Mouse (Mus musculus) T-helper 17 cell (primary cell): Measurements from ENCODE around the gene Smarcd3.

ENCODE experiments used
- in situ Hi-C, 2 experiments: fragments of 300-600 bp; cut with MboI, MseI; formaldehyde crosslinking; loops; 1 replicate in 1 of 2; 2 replicates in 1 of 2; pipeline ENCODE4 v1.15.1; 2025; ENCODE audit warnings: high pct_unique_total_duplicates in 2 of 2

Smarcd3 gene

GRCm38 (mm10) chr5:24620626-24621025, 3.6 kb downstream of the Smarcd3 start:
- in situ Hi-C loops = no loop called here

- in situ Hi-C loops = no loop called here
Observed at GRCm38 (mm10) chr5:24620116-24620515, 4.1 kb downstream of the Smarcd3 start.

- in situ Hi-C loops = no loop called here
Observed at GRCm38 (mm10) chr5:24618921-24619320, 5.3 kb downstream of the Smarcd3 start.

- in situ Hi-C loops = no loop called here
Observed at GRCm38 (mm10) chr5:24615097-24615496, 9.1 kb downstream of the Smarcd3 start.

- in situ Hi-C loops = no loop called here
Observed at GRCm38 (mm10) chr5:24612302-24612649, 11.9 kb downstream of the Smarcd3 start.

- in situ Hi-C loops = no loop called here
Observed at GRCm38 (mm10) chr5:24611366-24612301, 12.6 kb downstream of the Smarcd3 start.

GRCm38 (mm10) chr5:24609388-24609787, 14.8 kb downstream of the Smarcd3 start:
- in situ Hi-C loops = no loop called here

- in situ Hi-C loops = no loop called here
Observed at GRCm38 (mm10) chr5:24605980-24606665, 18.1 kb downstream of the Smarcd3 start.

GRCm38 (mm10) chr5:24605321-24605979, 18.8 kb downstream of the Smarcd3 start:
- in situ Hi-C loops = no loop called here

GRCm38 (mm10) chr5:24604656-24605100, 19.5 kb downstream of the Smarcd3 start:
- in situ Hi-C loops = no loop called here

- in situ Hi-C loops = no loop called here
Observed at GRCm38 (mm10) chr5:24604080-24604655, 20.0 kb downstream of the Smarcd3 start.

- in situ Hi-C loops = no loop called here
Observed at GRCm38 (mm10) chr5:24603431-24604010, 20.7 kb downstream of the Smarcd3 start.

- in situ Hi-C loops = no loop called here
Observed at GRCm38 (mm10) chr5:24602751-24603343, 21.4 kb downstream of the Smarcd3 start.

GRCm38 (mm10) chr5:24601911-24602750, 22.1 kb downstream of the Smarcd3 start:
- in situ Hi-C loops = no loop called here

- in situ Hi-C loops = no loop called here
Observed at GRCm38 (mm10) chr5:24601071-24601835, 23.0 kb downstream of the Smarcd3 start.

- in situ Hi-C loops = no loop called here
Observed at GRCm38 (mm10) chr5:24600236-24600635, 24.0 kb downstream of the Smarcd3 start.

- in situ Hi-C loops = loop anchor here in 1 of 2 experiments (25.0 kb wide), 1 partner anchor 1187 kb away; no protein-coding TSS in a partner anchor
Observed at GRCm38 (mm10) chr5:24599137-24599536, 25.1 kb downstream of the Smarcd3 start.

GRCm38 (mm10) chr5:24598570-24599006, 25.6 kb downstream of the Smarcd3 start:
- in situ Hi-C loops = loop anchor here in 1 of 2 experiments (25.0 kb wide), 1 partner anchor 1186 kb away; no protein-coding TSS in a partner anchor
